Comparison of ENCODE assay signal across 25 mouse cellular contexts in the genomic region with DNA sequence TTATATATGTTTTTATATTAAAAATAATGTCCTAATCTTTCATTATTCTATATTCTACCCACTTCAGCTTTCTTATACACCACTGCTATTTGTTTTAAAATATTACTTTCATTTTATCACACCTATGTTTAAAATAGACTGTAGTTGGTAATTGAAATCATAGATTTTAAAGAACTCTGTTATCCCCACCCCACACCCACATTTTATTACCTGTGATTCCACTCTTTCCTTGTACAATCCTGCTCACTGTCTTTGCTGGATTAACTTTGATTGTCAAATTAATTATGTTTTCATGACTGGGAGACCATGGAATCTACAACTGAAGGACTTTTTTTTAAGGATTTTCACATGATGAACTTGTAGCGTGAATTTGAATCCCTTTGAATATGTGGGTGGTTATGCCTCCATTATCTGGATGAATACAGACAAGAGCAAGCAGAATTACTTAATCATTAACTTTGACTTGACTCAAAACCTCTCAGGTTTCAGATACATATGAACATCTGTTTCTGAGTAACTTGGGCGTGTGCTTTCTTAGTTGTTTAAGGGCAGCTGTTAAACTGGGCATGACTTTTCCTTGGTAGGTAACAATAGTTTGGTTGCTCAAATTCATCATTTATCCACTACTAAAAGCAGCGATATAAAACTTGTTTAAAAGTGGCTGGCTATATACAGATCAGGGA.
"Had no signal": no experiment of that assay in that cellular context is flagged by ENCODE, and none has a peak within 500 bp of the region (broad histone marks: within the 10 kb centered on the region; RNA-seq: fewer than 3 reads in every experiment).

No protein-coding gene starts in this region.

- H3K9ac ChIP-seq: heart, embryonic 13.5 days; heart, embryonic 15.5 days; hindbrain, embryonic 13.5 days; hindbrain, embryonic 15.5 days; limb, embryonic 12.5 days; liver, embryonic 13.5 days; liver, embryonic 15.5 days had no signal

- H3K4me1 ChIP-seq: heart, embryonic 13.5 days; heart, embryonic 15.5 days; hindbrain, embryonic 13.5 days; hindbrain, embryonic 15.5 days; limb, embryonic 10.5 days; limb, embryonic 12.5 days; liver, embryonic 13.5 days; liver, embryonic 15.5 days had no signal

- H3K4me3 ChIP-seq: heart, adult 2 months; heart, embryonic 13.5 days; heart, embryonic 15.5 days; hindbrain, embryonic 13.5 days; hindbrain, embryonic 15.5 days; layer of hippocampus, adult 2 months; left cerebral cortex, adult 2 months; limb, embryonic 10.5 days; limb, embryonic 12.5 days; liver, embryonic 13.5 days; liver, embryonic 15.5 days had no signal

- H3K27me3 ChIP-seq: heart, embryonic 13.5 days; heart, embryonic 15.5 days; hindbrain, embryonic 13.5 days; hindbrain, embryonic 15.5 days; limb, embryonic 12.5 days; liver, embryonic 13.5 days; liver, embryonic 15.5 days had no signal

- DNase-seq: gastrocnemius, postnatal 14 days; gastrocnemius, postnatal 36 days; heart, adult 11 months; heart, adult 2 months; heart, postnatal 14 days; heart, postnatal 36 days; kidney, adult 18-20 months; kidney, adult 8-10 months; kidney, postnatal 14 days; kidney, postnatal 4 days; liver; liver, embryonic 13.5 days had no signal

- H3K9me3 ChIP-seq: heart, embryonic 13.5 days; heart, embryonic 15.5 days; hindbrain, embryonic 13.5 days; hindbrain, embryonic 15.5 days; limb, embryonic 10.5 days; limb, embryonic 12.5 days; liver, embryonic 13.5 days; liver, embryonic 15.5 days had no signal

- ATAC-seq: hindbrain, postnatal 0 days had no signal

- H3K36me3 ChIP-seq: heart, embryonic 13.5 days; heart, embryonic 15.5 days; hindbrain, embryonic 13.5 days; hindbrain, embryonic 15.5 days; limb, embryonic 10.5 days; limb, embryonic 12.5 days; liver, embryonic 13.5 days; liver, embryonic 15.5 days had no signal

- H3K27ac ChIP-seq: heart, adult 2 months; heart, embryonic 13.5 days; heart, embryonic 15.5 days; hindbrain, embryonic 13.5 days; hindbrain, embryonic 15.5 days; hindbrain, postnatal 0 days; kidney, postnatal 0 days; layer of hippocampus, adult 2 months; left cerebral cortex, adult 2 months; limb, embryonic 10.5 days; limb, embryonic 12.5 days; liver, embryonic 13.5 days; liver, embryonic 15.5 days had no signal

- H3K4me2 ChIP-seq: heart, embryonic 11.5 days; heart, embryonic 13.5 days; heart, embryonic 15.5 days; hindbrain, embryonic 13.5 days; hindbrain, embryonic 15.5 days; limb, embryonic 12.5 days; liver, embryonic 11.5 days; liver, embryonic 13.5 days; liver, embryonic 15.5 days had no signal
